Mouse (Mus musculus) forebrain, embryonic 15.5 days (tissue): ENCODE measurements around the gene Tmem14c. TPM values are rescaled to one million over a fixed set of nuclear protein-coding genes. Genes with fewer than 3 reads are reported as not detected.
"Not testable (repeated sequence)": the region's sequence is repeated elsewhere in the genome, so short reads cannot be mapped to it uniquely, and the experiment has no call there.

Experiments
- ATAC-seq: fragments of 200-750 bp; cut with Nextera tagmentation; replicated peaks from 2 replicates; pipeline ENCODE4 v1.8.0; 2017; ENCODE audit warnings: mild to moderate bottlenecking, moderate TSS enrichment, moderate library complexity
- H3K27ac ChIP-seq: fragments of 300-500 bp; sonication (generic); replicated peaks from 2 replicates; pipeline ENCODE4 v1.5.1; 2015; ENCODE audit warnings: mild to moderate bottlenecking, inconsistent platforms
- H3K27me3 ChIP-seq: fragments of 300-500 bp; sonication (generic); 2 replicates; pipeline ENCODE4 v1.6.1; 2015; ENCODE audit warnings: inconsistent platforms
- H3K36me3 ChIP-seq: fragments of 300-500 bp; sonication (generic); 2 replicates; pipeline ENCODE4 v1.6.1; 2015; ENCODE audit warnings: mild to moderate bottlenecking, inconsistent platforms
- H3K4me1 ChIP-seq: fragments of 300-500 bp; sonication (generic); 2 replicates; pipeline ENCODE4 v1.6.1; 2015; ENCODE audit warnings: inconsistent platforms
- H3K4me2 ChIP-seq: fragments of 300-500 bp; sonication (generic); replicated peaks from 2 replicates; pipeline ENCODE4 v1.6.1; 2015; ENCODE audit warnings: mild to moderate bottlenecking, inconsistent platforms
- H3K4me3 ChIP-seq: fragments of 300-500 bp; sonication (generic); 2 replicates; pipeline ENCODE4 v1.5.1; 2015; ENCODE audit warnings: mild to moderate bottlenecking, inconsistent platforms
- H3K9ac ChIP-seq: fragments of 300-500 bp; sonication (generic); replicated peaks from 2 replicates; pipeline ENCODE4 v1.6.1; 2015; ENCODE audit warnings: mild to moderate bottlenecking, inconsistent platforms
- H3K9me3 ChIP-seq: fragments of 300-500 bp; sonication (generic); 2 replicates; pipeline ENCODE4 v1.6.1; 2016; ENCODE audit warnings: inconsistent platforms
- WGBS: fragments of 180-500 bp; shearing (Covaris S2); methylation state at CpG from one replicate; pipeline ENCODE4 v1.1.7; 2015; ENCODE audit warnings: mixed read lengths; 5-methylcytosine and 5-hydroxymethylcytosine counted together
- polyA plus RNA-seq: library from polyadenylated mRNA; unstranded; fragments of >200 nt; fragmentation: Nextera tagmentation; extraction: Ambion mirVana; gene quantifications from 2 replicates; pipeline ENCODE4 v1.2.1, GENCODE M21; 2015

The Tmem14c gene
- polyA plus RNA-seq, 1 experiment from 2014 or later, result 112 TPM

DNA sequence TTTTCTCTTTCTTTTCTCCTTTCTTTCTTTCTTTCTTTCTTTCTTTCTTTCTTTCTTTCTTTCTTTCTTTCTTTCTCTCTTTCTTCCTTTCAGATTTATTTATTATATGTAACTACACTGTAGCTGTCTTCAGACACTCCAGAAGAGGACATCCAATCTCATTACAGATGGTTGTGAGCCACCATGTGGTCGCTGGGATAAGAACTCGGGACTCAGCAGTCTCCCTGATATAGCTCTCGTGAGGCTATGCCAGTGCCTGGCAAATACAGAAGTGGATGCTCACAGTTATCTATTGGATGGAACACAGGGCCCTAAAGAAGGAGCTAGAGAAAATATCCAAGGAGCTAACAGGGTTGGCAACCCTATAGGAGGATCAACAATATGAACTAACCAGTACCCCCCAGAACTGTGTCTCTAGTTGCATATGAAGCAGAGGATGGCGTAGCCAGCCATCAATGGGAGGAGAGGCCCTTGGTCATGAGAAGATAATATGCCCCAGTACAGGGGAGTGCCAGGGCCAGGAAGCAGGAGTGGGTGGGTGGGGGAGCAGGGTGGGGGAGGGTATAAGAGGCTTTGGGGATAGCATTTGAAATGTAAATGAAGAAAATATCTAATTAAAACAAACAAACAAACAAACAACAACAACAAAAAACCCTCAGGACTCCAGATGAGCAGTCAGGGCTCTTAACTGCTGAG is 28.3 kb upstream of the Tmem14c start:
- ATAC-seq, H3K9ac ChIP-seq, H3K27me3 ChIP-seq, H3K4me2 ChIP-seq, H3K9me3 ChIP-seq, H3K27ac ChIP-seq, H3K4me3 ChIP-seq, H3K36me3 ChIP-seq, H3K4me1 ChIP-seq: not testable (repeated sequence)
- 66% methylated on average over 4 of the region's 4 CpGs for WGBS

DNA sequence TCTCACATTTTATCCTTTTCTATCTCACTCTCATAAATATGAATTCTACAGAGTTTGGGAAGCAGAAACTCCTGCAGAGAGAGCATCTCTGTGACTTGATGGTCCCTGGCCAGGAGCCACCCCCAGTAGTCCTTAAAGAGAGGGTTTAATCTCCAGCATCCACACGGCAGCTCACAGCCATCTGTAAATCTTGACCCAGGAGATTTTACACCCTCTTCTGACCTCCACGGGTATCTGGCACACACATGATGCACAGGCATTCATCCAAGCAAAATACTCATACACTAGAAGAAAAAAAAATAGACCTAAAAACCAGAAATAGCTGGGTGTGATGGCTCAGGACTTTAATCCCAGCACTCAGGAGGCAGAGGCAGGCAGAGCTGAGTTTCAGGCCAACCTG is 27.7 kb upstream of the Tmem14c start:
- Histone ChIP-seq H3K4me3 (no peak overlapping the region), H3K27ac (no peak overlapping the region), H3K4me2 (no peak overlapping the region), H3K9ac (no peak overlapping the region), H3K36me3 (no peaks in the 10 kb centered on the region), H3K27me3 (no peaks in the 10 kb centered on the region), H3K9me3 (no peaks in the 10 kb centered on the region), H3K4me1 (no peaks in the 10 kb centered on the region)
- ATAC-seq, result no peak
- 84% methylated on average over 2 of the region's 2 CpGs for WGBS

DNA sequence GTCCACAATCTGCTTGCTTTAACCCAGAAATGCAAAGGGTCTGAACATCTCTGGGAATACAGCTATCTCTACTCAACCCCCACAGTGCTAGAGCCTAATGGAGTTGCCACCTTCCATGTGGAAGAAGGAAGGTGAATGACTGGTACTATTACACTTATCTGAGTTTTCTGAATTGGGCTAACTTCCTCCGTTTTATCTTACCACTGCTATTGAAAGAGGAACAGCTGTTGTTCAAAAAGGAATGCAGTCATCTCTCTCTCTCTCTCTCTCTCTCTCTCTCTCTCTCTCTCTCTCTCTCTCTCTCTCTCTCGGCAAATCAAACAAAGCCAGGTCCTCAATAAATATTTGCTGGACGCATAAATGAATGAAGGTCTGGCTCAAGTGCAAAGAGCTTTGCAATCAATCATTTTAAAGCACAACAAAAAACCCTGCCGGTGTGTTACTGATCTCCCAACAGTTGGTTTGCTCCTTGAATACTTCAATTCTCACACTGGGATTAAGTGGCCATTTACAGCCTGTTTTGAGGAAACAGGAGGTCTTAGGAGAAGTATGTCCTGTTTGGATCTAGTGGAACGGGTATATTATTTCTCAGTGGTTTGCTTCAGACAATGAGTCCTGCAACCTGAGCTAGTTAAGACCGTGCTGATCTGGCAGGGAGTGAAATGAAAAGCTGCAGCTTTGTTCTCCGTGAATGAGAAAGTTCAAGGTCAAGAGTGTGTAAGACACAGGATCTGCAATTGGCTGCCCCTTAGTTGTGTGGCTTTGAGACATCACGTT is 21.4 kb upstream of the Tmem14c start:
- Histone ChIP-seq H3K4me1 (peaks cover 6% of the 10 kb centered on the region; the same call in 1 of the 2 replicates), H3K27ac (0 out of 2 replicates have a peak overlapping the region, but pooled peaks have one; percentile 11), H3K4me3 (no peak overlapping the region), H3K4me2 (no peak overlapping the region), H3K36me3 (no peaks in the 10 kb centered on the region), H3K27me3 (no peaks in the 10 kb centered on the region), H3K9me3 (no peaks in the 10 kb centered on the region), H3K9ac (no peak overlapping the region)
- WGBS, result 3% methylated on average over 8 of the region's 8 CpGs
- peak; percentile 67; the same call in 1 of the 2 replicates for ATAC-seq

DNA sequence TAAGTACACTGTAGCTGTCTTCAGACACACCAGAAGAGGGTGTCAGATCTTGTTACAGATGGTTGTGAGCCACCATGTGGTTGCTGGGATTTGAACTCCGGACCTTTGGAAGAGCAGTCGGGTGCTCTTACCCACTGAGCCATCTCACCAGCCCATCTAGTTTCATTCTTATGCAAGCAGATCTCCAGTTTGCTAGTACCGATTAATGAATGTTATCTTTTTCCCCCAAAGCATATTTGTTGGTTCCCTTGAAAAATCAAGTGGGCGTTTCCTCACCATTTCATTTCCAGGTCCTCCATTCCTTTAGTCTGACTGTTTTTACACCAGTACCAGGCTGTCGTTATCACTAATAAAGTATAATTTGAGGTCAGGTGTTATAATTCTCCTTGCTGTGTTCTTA is 17.6 kb upstream of the Tmem14c start:
- not testable (repeated sequence) for ATAC-seq, H3K27ac ChIP-seq, H3K9me3 ChIP-seq, H3K4me3 ChIP-seq, H3K4me2 ChIP-seq, H3K27me3 ChIP-seq, H3K36me3 ChIP-seq, H3K9ac ChIP-seq
- WGBS, result 92% methylated on average over 5 of the region's 5 CpGs
- H3K4me1 ChIP-seq, result peaks cover 29% of the 10 kb centered on the region

DNA sequence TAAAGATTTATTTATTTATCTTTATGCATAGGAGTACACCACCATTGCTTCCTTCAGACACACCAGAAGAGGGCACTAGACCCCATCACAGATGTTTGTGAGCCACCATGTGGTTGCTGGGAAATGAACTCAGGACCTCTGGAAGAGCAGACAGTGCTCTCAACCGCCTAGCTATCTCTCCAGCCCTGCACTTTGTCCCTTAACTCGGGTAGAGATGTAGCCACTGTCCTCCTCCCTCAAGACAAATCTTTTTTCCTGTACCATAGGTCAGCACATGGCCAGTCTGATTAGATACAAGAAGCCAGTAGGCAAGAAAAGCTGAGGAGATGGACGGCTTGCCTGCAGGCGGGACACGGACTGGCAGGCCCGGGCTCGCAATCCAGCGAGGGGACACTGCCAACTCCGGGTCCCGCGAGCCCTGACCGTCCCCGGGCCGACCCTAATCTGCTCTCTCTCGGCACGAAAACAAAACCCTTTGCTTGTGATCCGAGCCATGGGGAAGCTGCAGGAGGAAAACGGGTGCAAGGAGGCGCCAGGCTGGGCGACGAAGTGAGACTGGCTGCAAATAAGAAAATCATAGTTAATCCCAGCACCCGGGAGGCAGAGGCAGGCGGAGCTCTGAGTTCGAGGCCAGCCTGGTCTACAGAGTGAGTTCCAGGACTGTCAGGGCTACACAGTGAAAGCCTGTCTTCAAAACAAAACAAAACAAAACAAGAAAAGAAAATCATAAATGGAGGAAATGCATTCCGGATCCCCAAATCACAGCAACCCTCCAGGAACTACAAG is 15.8 kb upstream of the Tmem14c start:
- no peaks in the 10 kb centered on the region for H3K27me3 ChIP-seq
- peak overlapping the region; percentile 94 for H3K4me2 ChIP-seq
- WGBS, result under 1% methylated on average over 25 of the region's 25 CpGs
- peak overlapping the region; percentile 83 for H3K9ac ChIP-seq
- peaks cover 7% of the 10 kb centered on the region for H3K36me3 ChIP-seq
- peak overlapping the region; percentile 87 for H3K4me3 ChIP-seq
- H3K27ac ChIP-seq, result peak overlapping the region; percentile 99
- peak; percentile 50 for ATAC-seq
- peaks cover 22% of the 10 kb centered on the region for H3K4me1 ChIP-seq
- no peaks in the 10 kb centered on the region for H3K9me3 ChIP-seq

DNA sequence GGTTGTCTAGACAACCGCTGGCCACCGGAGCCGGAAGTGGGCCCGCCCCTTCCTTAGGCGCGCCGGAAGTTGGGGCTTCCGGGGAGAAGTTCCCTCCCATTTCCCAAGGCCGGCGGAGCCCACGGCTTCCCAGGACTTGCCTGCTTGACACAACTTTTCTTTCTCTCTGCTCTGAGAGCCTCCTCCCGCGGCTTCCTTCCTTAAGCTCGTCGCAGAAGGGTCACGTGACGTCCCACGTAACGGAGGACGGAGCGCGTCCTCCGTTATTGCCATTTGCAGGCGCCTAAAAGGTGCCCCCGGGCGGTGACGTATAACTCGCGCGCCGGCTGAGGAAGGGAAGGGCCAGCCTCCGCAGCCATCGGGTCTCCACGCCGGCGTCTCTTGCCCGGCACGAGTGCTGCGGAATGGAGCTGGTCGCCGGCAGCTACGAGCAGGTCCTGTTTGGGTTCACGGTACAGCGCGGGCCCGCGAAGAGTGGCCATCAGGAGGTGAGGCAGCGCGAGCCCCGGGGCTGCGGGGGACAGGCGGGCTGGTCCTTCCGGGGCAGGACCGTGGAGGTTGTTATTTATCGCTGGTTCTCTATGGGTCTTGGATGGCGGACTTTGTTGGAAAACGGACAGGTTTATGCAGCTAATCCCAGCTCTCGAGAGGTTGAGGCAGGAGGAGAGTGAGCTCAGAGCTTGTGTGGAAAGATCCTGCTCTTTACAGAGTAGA is 15.0 kb upstream of the Tmem14c start, which contains the start of gene Pak1ip1:
Pak1ip1 (plus strand) TSS at position 98 of the 714 bp plus-strand sequence.
- ATAC-seq, result peak; percentile 97
- H3K36me3 ChIP-seq, result peaks cover 15% of the 10 kb centered on the region
- H3K4me1 ChIP-seq, result peaks cover 22% of the 10 kb centered on the region
- peak within 1 kb of the TSS; percentile 87 for H3K4me3 ChIP-seq
- H3K27ac ChIP-seq, result peak within 1 kb of the TSS; percentile 99
- no peaks in the 10 kb centered on the region for H3K27me3 ChIP-seq
- H3K4me2 ChIP-seq, result peak within 1 kb of the TSS; percentile 94
- under 1% methylated on average over 58 of the region's 58 CpGs for WGBS
- H3K9ac ChIP-seq, result peak within 1 kb of the TSS; percentile 83
- H3K9me3 ChIP-seq, result no peaks in the 10 kb centered on the region

DNA sequence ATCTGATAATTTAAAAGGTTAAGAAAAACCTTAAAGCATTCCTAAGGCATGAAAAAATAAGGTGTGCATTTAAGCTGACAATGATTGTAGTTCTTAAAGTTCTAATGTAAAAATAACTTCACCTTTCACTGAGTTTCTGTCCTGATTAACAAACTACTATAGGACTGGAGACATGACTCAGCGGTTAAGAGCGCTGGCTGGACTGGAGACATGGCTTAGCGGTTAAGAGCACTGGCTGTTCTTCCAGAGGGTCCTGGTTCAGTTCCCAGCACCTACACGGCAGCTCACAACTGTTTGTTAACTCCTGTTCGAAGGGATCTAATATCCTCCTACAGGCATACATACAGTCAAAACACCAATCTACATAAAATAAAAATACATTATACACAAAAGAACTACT is 14.1 kb upstream of the Tmem14c start:
- Histone ChIP-seq H3K4me1 (peaks cover 22% of the 10 kb centered on the region), H3K27me3 (no peaks in the 10 kb centered on the region), H3K27ac (no peak overlapping the region), H3K4me3 (peak overlapping the region; percentile 87), H3K4me2 (peak overlapping the region; percentile 94), H3K36me3 (peaks cover 23% of the 10 kb centered on the region), H3K9me3 (no peaks in the 10 kb centered on the region), H3K9ac (no peak overlapping the region)
- 84% methylated on average over 5 of the region's 5 CpGs for WGBS
- no peak for ATAC-seq

DNA sequence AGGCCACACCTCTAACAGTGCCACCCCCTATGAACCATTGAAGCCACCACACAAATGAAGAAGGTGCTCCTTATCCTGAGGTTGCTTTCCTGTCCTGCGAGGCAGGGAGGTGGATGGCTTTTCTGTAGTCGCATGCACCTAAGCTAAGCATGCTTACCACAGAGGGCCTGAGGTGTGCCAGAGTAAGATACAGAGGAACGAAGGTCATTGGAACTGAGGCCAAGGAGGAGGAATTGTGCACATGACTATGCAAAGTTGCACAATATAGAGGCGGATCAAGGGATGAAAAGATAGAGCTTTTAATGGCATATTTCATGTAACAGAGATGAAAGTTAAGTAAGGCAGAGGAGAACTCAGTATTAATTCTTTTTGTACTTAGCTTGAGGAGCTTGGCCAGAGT is 9.8 kb upstream of the Tmem14c start:
- Histone ChIP-seq H3K36me3 (peaks cover 64% of the 10 kb centered on the region), H3K4me1 (peaks cover 14% of the 10 kb centered on the region), H3K4me2 (no peak overlapping the region), H3K27me3 (no peaks in the 10 kb centered on the region), H3K4me3 (no peak overlapping the region), H3K27ac (no peak overlapping the region), H3K9ac (no peak overlapping the region), H3K9me3 (no peaks in the 10 kb centered on the region)
- ATAC-seq, result no peak
- WGBS, result 93% methylated on average over 4 of the region's 4 CpGs

DNA sequence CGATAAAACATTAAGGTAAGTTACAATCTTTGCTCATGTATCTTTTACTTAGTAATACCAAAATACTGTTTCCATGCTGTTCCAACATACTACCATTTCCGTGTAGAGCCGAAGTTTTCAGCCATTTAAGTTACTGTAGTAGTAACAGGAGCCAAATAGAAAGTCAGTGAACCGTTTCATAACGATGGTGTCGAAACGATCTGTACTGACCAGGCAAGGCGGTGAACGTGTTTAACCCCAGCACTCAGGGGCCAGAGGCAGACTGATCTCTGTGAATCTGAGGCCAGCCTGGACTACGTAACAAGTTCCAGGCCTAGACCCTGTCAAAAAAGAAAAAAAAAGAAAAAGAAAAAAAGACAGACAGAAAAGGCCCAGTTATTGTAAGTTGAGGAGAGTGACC is 7.8 kb upstream of the Tmem14c start:
- Histone ChIP-seq H3K36me3 (peaks cover 83% of the 10 kb centered on the region), H3K4me3 (no peak overlapping the region), H3K27me3 (no peaks in the 10 kb centered on the region), H3K4me1 (no peaks in the 10 kb centered on the region), H3K4me2 (no peak overlapping the region), H3K9ac (no peak overlapping the region), H3K27ac (no peak overlapping the region), H3K9me3 (no peaks in the 10 kb centered on the region)
- ATAC-seq, result no peak
- 94% methylated on average over 10 of the region's 10 CpGs for WGBS

DNA sequence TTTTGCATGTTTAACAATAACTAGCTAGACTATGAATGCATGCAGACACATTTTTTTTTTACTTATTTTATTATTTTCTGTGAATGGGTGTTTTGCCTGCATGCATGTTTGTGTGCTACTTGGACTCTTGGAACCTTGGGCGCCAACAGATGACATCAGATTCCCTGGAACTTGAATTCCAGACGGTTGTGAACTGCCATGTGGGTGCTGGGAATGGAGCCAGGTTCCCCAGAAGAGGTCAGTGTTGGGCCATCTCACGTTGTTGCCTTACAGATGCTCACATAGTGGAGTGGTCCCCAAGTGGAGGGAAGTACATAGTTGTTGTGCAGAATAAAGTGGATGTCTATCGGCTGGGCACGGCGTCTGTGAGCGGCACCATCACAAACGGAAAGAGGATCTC is 7.1 kb upstream of the Tmem14c start:
- Histone ChIP-seq H3K27me3 (no peaks in the 10 kb centered on the region), H3K4me1 (no peaks in the 10 kb centered on the region), H3K27ac (no peak overlapping the region), H3K36me3 (peaks cover 84% of the 10 kb centered on the region), H3K4me3 (no peak overlapping the region), H3K9me3 (no peaks in the 10 kb centered on the region), H3K9ac (no peak overlapping the region), H3K4me2 (no peak overlapping the region)
- no peak for ATAC-seq
- WGBS, result 81% methylated on average over 8 of the region's 8 CpGs

DNA sequence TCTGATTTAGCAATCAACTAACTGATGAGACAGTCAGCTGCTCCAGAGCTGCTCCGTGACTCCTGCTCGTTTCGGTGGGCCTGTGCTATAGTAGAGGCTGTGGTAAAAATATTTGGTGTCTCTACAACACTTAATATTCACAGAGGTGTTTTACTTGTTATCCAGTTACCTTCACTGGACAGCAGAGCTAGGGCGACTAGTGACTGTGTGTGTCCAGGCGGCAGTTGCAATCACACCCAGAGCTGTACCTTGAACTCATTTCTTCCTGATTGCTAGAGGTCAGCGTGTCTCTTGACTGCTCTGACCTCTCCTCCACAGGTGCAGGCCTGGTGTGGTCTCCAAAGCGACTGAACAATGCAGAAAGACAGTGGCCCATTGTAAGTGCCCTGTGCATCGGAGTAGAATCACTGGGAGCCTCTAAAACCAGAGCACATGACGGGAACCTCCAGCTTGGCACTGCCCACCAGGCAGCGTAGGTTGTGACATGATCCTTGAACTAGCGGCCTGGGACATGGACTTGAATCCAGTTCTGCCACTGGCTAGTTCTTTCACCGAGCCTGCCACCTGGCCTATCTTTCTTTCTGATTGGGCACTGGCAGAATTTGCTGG is 809 bp downstream of the Tmem14c start:
- H3K27me3 ChIP-seq, result no peaks in the 10 kb centered on the region
- peak overlapping the region; percentile 63 for H3K4me3 ChIP-seq
- no peaks in the 10 kb centered on the region for H3K9me3 ChIP-seq
- H3K9ac ChIP-seq, result peak overlapping the region; percentile 60
- peaks cover 32% of the 10 kb centered on the region for H3K36me3 ChIP-seq
- H3K4me2 ChIP-seq, result peak overlapping the region; percentile 79
- no peak overlapping the region for H3K27ac ChIP-seq
- WGBS, result 36% methylated on average over 12 of the region's 12 CpGs
- H3K4me1 ChIP-seq, result peaks cover 20% of the 10 kb centered on the region
- peak; percentile 2; the same call in 1 of the 2 replicates for ATAC-seq
